Mouse (Mus musculus): Measurements from ENCODE around the gene Pknox1.

DNA sequence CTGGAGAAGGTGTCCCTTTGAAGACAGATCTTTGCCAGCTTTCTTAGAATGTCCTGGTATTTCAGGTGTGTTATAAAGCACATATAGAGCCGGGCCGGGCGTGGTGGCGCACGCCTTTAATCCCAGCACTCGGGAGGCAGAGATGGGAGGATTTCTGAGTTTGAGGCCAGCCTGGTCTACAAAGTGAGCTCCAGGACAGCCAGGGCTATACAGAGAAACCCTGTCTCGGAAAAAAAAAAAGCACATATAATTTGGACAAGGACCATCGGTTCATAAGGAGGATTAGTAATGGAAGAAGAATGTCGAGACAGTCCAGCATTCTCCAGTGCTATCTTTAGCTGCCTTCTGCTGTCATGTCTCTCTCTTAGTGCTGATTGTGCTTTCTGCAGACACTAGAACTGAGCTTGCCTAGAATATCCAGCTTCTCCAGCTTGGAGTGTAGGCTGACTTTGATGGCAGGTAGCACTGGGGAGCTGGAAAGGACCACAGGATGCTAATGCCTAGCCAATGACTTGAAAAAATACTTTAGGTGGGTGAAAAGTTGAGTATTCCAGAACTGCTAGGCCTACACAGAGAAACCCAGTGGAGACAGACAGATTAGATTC lies 5.9 kb downstream of the Pknox1 start:
- TF ChIP-seq POLR2A (IDR thresholded peaks at IDR 0.05; ENCODE audit: borderline replicate concordance, control insufficient read depth, low read depth, low read length) (no peak), CTCF (IDR thresholded peaks at IDR 0.05; ENCODE audit: control insufficient read depth, insufficient read depth, low read length) (no peak)

Measured in bone marrow, adult 2 months (tissue).